Mouse (Mus musculus) gastrocnemius, adult 2 months (tissue): ENCODE measurements at regions not wholly inside any gene's neighbourhood (a gene's known extent, or its start where the extent isn't known, plus 50 kb on each side); places are given as distances from the start of the nearest gene placed in this dataset.

Source experiments
- DNase-seq: peaks from one replicate; pipeline ENCODE4 v3.0.0; 2022
- H3K27ac ChIP-seq: fragments of 200-600 bp; 2 replicates; pipeline ENCODE4 v1.8.1; 2022; ENCODE audit warnings: mild to moderate bottlenecking
- H3K4me3 ChIP-seq: fragments of 200-600 bp; 2 replicates; pipeline ENCODE4 v1.8.1; 2022; ENCODE audit warnings: mild to moderate bottlenecking, moderate library complexity
- CTCF ChIP-seq: fragments of 200-600 bp; IDR thresholded peaks from 2 replicates; pipeline ENCODE4 v1.8.1; 2022; ENCODE audit warnings: antibody characterized with exemption, mild to moderate bottlenecking, moderate library complexity
- intact Hi-C: fragments of 180-260 bp; cut with DNase I; formaldehyde crosslinking; loops from one replicate; pipeline ENCODE4 v1.15.1; 2025

DNA sequence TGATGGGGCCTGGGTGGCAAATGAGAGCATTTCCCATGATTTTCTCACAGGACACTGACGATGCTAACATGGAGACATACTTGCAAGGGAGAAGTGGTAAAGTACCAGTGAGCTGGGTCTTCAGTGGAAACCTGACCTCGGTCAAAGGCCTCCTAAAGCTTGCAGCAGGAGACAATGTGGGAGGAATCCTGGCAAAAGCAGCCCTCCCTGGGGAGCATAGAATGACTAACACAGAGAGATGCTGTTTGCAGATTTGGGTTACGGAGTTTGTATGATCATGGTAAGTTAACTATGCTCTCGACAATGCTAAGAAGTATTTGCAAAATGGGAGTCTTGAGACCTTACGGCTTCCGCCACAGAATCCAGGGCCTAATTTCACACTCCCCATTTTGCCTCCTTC is 208.9 kb downstream of the Tle3 start:
- peak; percentile 58 for DNase-seq

DNA sequence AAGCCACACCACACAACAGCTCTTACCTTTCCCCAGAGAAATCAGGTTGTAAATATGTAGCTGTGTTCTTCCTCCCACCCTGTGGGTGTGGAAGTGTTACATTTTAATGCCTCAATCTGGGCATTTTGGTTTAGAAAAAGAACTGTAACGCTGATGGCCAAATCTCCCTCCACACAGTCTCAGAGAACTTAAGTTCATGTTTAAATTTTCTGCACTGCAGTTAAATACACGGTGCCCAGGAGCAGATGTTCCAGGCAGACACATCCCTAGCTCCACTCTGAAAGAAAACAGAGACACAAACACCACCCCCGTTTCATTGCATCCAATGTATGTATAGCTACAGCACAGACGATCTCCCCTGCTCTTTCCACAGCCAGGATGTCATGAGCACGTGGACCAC is 206.1 kb downstream of the Tle3 start:
- intact Hi-C loops, result no loop called here
- Histone ChIP-seq H3K4me3 (no peak overlapping the region), H3K27ac (no peak overlapping the region)
- no peak for TF ChIP-seq CTCF
- no peak for DNase-seq

More for the DNA sequence above, 208.9 kb downstream of the Tle3 start:
- TF ChIP-seq CTCF, result no peak
- intact Hi-C loops, result no loop called here
- Histone ChIP-seq H3K27ac (no peak overlapping the region), H3K4me3 (no peak overlapping the region)

DNA sequence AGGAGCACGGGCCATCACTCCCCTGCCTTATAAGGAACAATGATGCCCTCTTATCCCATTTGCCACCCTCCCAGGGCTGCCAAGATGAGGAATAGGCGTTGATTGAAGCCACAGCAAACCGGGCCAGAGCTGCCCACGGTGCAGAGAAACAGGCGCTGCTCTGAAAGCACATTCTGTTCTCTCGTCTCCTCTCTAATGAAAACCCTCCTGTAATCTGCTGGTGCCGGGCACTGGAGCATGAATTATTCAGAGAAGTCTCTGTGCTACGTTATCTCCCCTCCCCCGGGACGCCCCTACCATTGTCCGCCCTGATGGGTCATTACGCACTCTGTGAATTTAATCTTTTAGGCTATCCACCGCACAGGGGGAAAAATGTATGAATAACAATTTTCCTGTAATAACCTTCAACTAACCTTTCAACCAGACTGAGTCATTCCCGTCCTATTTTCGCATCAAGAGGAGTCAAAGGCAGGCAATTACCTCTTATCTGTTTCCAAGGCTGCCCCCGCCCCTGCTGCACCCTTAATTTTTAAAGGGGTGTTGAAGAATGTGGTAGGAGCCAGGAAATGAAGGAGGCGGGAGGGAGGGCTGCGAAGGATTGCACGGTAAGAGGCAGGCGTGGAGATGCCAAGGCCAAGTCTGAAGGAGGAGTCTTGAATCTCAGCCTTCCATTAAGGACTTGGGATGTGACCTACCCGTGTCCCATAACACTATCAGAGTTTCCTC is 201.6 kb downstream of the Tle3 start:
- Histone ChIP-seq H3K27ac (peak overlapping the region; percentile 20; the same call in 1 of the 2 replicates), H3K4me3 (no peak overlapping the region)
- no peak for DNase-seq
- intact Hi-C loops, result no loop called here
- TF ChIP-seq CTCF, result no peak

DNA sequence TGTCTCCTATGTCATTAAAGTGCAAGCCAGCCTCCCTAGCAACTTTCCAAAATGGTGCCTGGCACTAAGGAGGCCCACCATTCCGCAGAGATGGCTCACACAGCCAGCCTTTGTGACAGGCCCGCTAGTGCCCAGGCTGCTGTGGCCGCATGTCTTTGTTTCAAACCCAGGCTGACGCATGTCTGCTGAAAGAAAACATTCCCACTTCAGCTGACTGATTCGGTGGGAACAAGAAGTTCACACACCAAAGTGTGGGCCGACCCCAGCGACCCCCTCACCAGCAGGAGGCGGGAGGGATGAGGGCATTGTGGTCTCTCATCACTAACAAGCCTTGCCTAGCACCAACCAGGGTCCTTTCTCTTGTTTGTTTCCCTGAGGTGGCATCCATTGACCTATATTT is 190.9 kb downstream of the Tle3 start:
- intact Hi-C loops, result no loop called here

DNA sequence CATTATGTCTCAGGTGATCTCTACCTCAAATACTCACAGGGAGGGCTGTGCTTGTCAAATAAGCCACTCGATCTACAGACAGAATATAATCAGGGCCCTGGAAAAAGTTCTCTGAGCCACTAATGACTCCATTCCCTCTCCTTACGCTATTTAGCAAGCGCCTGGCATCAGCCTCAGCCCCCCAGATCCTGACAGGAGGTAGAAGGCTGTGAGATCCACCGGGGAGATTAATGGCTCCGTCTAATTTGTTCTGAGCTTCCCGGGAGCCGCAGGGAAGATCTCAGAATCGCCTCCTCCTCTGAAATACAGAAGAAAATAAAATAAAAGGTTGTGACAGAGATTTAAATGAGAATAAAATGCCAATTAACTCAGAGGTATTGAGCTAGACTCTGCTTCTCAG is 189.4 kb downstream of the Tle3 start:
- intact Hi-C loops, result no loop called here
- H3K4me3 ChIP-seq, result no peak overlapping the region
- DNase-seq, result no peak
- no peak overlapping the region for H3K27ac ChIP-seq
- no peak for TF ChIP-seq CTCF

More for the DNA sequence above, 190.9 kb downstream of the Tle3 start:
- H3K4me3 ChIP-seq, result no peak overlapping the region
- DNase-seq, result no peak
- H3K27ac ChIP-seq, result no peak overlapping the region
- TF ChIP-seq CTCF, result no peak

DNA sequence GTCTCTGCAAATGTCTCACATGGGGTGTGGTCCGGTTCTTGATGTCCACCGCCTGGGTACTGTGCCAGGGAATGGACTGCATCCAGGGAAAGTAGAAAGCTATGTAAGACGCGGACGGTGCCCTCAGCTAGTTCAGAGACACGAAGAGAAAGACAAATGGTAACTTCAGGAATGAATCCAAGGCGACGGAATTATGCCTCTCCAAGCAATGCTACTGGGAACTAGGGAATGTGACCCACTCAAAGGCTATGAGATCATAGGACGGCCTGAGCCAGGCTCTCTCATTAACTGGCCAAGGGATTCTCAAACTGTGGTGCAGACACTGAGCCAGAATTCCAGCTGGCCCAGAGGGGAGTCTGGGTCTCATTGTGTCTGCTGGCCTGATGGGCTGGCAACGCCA is 186.5 kb downstream of the Tle3 start:
- intact Hi-C loops, result loop anchor here (5.0 kb wide), 1 partner anchor 89 kb away; no protein-coding TSS in a partner anchor

DNA sequence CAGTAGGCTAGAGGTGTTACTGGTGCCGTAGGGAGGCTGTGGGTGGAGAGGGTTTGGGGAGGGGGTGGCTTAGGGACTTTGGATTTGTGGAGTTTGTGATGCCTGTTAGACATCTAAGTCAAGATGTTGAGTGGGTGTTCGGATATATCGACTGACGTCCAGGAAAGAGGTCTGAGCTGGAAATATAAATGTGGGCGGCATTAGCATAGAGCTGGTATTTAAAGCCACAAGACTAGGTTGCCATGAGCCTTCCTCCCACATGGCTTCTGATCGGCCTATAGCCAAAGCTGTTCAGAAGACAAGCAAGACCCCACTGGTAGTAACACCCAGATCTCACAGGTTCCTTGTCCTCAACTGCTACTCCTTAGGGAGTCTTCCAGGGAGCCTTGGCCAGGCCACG is 184.9 kb downstream of the Tle3 start:
- Histone ChIP-seq H3K27ac (no peak overlapping the region), H3K4me3 (no peak overlapping the region)
- no peak for DNase-seq
- intact Hi-C loops, result loop anchor here (5.0 kb wide), 1 partner anchor 90 kb away; no protein-coding TSS in a partner anchor
- no peak for TF ChIP-seq CTCF

More for the DNA sequence above, 186.5 kb downstream of the Tle3 start:
- no peak overlapping the region for H3K4me3 ChIP-seq
- TF ChIP-seq CTCF, result no peak
- peak; percentile 76 for DNase-seq
- H3K27ac ChIP-seq, result peak overlapping the region; percentile 51

DNA sequence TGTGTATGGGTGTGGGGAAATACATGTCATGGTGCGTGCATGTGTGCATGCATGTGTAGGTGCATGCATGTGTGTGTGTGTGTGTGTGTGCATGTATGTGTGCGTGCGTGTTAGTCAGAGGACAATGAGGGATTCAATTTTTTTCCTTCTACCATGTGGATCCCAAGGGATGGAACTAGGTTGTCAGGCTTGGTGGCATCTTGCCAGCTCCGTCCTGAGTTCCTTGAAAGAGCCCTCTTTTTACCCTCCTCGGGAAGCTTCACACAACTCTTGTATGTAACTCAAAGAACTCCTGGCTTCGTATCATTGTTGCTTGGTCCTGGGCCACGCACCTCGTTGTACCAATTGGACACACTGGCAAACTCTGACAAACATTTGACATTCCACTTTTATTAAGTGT is 183.0 kb downstream of the Tle3 start:
- TF ChIP-seq CTCF, result no peak
- intact Hi-C loops, result loop anchor here (5.0 kb wide), 1 partner anchor 92 kb away; no protein-coding TSS in a partner anchor
- no peak overlapping the region for H3K27ac ChIP-seq
- no peak for DNase-seq
- H3K4me3 ChIP-seq, result no peak overlapping the region

DNA sequence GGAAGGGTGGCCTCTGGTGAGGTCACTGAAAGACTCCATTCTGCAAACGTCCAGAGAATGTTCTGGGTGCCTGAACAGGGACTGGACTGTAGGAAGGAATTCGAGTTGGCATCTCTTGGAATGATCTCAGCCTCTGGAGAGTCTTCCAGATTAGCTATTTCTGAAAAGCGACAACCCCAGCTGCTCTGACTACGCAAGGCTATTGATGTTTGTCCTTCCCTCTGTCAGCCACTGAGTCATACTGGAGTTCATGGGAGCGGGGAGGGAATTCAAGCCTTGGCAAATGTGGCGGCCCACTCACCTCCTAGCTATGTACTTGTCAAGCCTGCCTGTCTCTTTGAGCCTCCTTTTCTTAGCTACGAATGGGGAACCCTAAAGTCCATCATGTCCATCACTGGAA is 182.4 kb downstream of the Tle3 start:
- Histone ChIP-seq H3K27ac (peak overlapping the region; percentile 40; the same call in 1 of the 2 replicates), H3K4me3 (no peak overlapping the region)
- DNase-seq, result peak; percentile 66
- TF ChIP-seq CTCF, result no peak
- intact Hi-C loops, result loop anchor here (5.0 kb wide), 1 partner anchor 93 kb away; no protein-coding TSS in a partner anchor

DNA sequence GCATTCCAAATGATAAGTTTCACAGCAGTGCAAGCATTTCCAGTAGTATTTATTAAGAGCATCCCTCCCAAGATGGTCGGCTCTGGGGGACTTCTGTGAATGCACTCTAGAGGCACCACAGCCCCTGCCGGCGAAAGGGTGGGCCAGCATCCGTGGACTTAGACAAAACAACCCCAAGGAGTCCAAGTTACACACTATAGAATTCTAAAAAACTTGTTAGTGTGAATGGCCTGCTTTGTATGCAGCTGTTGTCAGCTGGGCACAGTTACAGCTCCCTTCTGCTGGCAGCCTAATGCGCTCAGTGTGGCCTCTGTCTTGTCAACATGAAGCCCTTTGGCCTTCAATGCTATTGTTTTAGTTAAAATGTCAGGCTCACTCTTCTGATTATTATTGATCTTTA is 181.5 kb downstream of the Tle3 start:
- TF ChIP-seq CTCF, result no peak
- DNase-seq, result no peak
- H3K4me3 ChIP-seq, result no peak overlapping the region
- intact Hi-C loops, result no loop called here
- no peak overlapping the region for H3K27ac ChIP-seq

DNA sequence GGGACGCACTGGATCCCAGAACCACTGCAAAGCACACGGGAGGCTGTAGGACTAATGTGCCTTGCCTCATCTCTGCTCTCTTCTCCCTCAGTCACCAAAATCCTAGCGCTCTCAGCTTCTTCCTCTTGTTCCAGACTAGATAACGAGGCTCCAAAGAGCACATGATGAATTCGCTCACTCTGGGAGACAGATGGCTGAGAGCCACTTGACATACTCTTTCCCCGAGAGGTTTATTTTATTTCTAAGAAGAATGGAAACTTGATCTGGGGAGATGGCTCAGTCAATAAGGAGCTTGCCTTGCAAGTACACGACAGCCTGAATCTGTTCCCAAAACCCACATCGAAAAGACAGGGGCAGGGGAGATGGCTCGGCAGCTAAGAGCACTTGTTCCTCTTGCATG is 179.2 kb downstream of the Tle3 start:
- no peak for TF ChIP-seq CTCF
- H3K27ac ChIP-seq, result no peak overlapping the region
- DNase-seq, result no peak
- no peak overlapping the region for H3K4me3 ChIP-seq
- intact Hi-C loops, result no loop called here

DNA sequence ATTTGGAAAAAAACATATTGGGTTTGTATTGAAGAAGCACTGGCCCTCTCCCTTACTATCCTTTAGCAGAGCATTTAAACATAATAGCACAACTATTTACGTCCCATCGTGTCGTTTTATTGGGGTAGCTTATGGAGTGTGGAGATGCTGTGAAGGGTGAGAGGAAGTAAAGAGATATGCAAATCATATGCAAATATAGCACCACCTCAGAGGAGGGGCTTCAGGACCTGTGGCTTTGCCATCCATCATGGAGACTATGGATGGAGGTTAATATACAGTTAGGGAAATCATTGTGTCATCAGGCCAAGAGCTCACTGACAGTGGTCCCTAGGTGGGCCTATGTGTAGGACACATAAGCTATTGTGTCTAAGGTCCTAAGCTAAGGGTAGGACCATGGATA is 178.2 kb downstream of the Tle3 start:
- no peak for TF ChIP-seq CTCF
- Histone ChIP-seq H3K27ac (no peak overlapping the region), H3K4me3 (no peak overlapping the region)
- intact Hi-C loops, result no loop called here
- no peak for DNase-seq

DNA sequence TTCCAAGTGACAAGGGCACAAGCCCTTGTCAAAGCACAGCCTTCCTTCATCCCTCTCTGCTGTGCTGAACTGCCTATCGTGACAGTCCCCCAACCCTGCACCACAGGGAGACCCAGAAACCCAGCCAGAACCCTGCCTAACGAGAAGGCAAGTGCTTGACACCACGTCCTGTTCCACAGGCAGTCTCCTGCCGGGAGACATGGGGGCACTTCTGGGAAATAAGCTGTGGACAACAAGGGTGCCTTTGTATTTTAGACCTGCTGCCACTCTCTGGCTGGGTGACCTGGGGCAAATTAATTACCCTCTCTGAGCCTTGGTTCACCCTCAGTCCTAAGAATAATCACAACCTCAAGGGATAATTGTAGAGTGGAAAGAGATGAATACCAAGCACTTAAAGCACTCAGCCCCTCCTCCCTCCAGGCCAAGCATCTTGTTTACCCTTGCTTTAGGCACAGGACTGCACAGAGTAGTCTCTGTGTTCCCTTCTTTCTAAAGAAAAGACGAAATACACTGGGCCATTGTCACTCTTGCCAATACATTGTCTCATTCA is 177.6 kb downstream of the Tle3 start:
- intact Hi-C loops, result no loop called here
- DNase-seq, result no peak
- TF ChIP-seq CTCF, result no peak
- H3K27ac ChIP-seq, result no peak overlapping the region
- no peak overlapping the region for H3K4me3 ChIP-seq
